Mouse (Mus musculus): ENCODE measurements at regions not wholly inside any gene's neighbourhood (a gene's known extent, or its start where the extent isn't known, plus 50 kb on each side); places are given as distances from the start of the nearest gene placed in this dataset.
A peak's percentile ranks its signal among the peaks of the same experiment; 100 is the strongest.

GRCm38 (mm10) chrX:122021749-122022148, 375.5 kb downstream of the Nap1l3 start:
- peak in 1 of 2 experiments; percentile 5 for DNase-seq (ENCODE audit: low spot score in 2 of 2)

Data from layer of hippocampus, postnatal 14 days (tissue).